Mouse (Mus musculus) 3T3-L1 (cell line): ENCODE measurements around the gene Abca16.

Experiments
- DNase-seq: peaks from one replicate; pipeline ENCODE4 v3.0.0-alpha.2; 2015; ENCODE audit warnings: low read depth, low spot score

Gene Abca16

DNA sequence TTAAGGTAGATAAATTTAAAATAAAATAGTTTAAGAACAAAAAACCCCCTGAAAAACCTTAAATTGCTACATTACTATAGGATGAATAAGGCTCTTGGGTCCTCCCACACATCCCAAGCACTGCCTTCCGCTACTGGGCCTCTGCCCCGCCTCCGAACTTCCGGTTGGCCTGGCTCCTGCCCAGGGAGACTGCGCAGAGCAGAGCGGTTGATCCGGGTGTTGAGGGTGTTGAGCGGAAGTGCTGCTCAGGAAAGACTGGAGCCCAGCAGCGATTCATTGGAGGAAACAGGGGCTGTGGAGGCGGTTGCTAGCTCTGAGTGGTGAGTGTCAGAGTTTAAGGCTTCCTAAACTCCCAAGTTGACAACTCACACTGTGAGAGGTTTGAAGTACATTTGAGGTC is at the start of gene Abca16:
TSS of gene Abca16 (plus strand) at position 201 of the 400 bp plus-strand sequence.
- DNase-seq, result no peak

DNA sequence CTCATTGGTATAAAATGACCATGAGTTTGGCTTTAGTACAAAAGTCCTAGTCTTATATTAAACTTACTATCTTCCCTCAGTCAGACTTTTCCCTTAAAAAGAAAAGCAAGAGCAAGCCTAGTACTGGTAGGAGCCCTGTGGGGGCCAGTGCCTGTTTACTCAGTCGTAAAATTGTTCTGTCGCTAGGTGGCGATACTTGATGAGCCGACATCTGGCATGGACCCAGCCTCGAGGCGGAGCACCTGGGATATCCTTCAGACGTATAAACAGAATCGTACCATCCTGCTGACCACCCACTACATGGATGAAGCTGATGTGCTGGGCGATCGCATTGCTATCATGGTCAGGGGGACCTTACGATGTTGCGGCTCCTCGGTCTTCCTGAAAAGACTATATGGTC is 48.3 kb upstream of the Abca16 start:
- DNase-seq, result peak; percentile 2

DNA sequence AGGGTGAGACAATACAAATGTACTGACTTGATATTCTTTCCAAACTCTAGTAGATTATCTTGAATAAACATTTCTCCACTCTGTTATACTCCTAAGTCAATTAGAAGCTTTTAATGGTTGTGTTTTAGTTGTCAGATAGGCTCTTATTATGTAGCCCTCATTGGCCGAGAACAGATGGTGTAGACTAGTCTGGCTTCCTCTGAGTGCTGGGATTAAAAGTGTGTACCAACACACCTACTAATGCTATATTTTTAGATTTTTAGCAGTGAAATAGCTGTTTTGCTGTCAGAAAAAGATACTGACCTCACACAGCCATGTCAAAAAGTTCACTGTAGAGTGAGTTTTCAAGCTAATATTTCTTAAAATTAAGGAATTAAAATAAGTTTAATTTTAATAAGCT is 2.9 kb downstream of the Abca16 start:
- DNase-seq, result no peak

DNA sequence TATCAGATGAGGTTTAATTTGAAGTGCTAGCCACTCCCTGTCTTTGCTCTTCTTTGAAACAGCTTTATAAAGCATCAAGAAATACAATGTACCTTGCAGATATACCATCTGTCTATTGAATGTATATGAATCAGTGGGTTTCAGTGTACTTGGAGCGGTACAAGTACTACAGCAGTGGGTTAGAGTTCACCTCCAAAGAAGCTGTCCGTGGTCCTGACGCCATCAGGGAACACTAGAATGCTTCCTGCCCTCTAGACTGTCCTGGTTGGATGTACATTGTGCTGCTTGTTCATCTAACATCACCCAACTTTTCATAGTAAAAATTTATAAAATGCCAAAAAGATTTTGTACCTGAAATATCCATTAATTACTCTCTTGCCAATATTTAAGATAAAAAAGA is 17.2 kb downstream of the Abca16 start:
- DNase-seq, result peak; percentile 15

DNA sequence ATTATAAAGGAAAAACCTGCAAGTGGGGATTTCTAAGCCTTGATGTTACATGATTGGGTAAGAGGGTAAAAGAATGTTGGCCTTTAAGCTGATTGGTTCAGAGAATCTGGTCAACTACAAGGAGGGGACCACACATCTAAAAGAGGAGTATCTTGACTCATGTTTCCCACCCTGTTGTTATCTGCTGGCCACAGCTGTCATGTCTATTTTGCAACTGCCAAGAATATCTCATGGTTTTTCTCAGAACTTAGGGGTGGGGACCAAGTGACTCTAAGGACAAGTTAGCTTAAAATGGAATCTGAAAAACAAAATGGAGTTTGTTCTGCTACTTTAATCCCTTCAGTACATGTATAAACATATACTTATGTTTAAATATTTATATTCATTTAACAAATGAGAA is 22.0 kb downstream of the Abca16 start:
- DNase-seq, result no peak

DNA sequence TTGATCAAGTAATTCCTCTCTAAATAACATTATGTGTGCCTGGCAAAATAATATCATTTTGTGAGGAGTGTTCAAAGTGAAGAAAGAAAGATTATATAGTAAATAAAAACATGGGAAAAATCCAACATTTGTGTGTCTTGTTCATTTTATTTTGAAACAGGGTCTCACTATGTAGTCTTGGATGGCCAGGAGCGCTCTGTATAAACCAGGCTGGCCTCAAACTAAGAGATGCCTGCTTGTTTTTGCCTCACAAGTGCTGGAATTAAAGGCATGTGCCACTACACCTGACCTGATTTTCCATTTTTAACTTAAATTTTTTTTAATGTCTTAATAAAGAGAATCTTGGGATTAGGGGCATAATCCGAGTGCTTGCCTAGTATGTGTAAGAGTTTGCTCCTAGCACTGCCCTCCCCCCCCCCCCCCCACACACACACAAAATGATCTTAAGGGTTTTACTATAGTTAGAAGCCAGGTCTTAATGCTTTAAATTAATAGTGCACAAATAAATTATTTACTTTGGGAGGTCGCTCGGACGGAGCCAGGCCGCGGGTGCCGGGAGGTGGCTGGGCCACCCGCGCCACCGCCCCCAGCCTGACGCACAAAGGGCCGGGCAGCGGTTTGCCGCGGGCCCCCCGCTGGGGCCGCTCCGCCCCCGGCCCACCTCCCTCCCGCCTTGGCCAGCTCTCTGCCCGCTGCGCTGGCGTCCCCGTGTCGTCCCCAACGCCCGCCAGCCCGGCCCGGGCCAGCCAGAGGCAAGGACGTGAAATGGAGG is 94.6 kb downstream of the Abca16 start:
- no peak for DNase-seq

DNA sequence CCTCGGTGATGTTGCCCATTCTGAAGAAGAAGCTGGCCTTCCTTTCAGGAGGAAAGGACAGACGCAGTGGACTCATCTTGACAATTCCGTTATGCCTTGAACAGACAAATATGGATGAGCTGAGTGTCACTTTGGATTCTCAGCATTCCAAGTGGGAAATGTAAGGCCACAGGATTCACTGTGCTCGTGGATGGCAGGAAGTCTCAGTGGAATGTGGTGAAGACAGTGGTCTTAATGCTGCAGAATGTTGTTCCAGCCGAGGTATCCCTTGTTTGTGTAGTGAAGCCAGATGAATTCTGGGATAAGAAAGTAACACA is 95.2 kb downstream of the Abca16 start:
- no peak for DNase-seq

DNA sequence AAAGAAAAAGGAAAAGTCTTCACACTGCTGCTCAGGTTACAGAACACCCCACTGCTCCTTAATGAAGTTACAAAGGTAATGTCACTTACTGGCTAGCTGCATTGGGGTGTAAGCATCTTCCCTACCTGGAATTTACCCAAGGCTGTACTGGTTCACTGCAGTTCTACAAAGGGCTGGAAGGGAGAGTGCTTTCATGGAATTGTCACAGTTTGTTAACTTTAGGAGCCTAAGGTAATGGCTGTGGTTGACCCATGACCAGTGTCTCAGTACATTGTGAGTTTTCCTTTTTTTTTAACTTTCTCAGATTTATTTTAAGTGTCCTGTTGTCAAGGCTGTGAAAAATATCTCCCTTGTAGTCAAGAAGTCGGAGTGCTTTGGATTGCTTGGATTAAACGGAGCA is 125.4 kb downstream of the Abca16 start:
- no peak for DNase-seq

DNA sequence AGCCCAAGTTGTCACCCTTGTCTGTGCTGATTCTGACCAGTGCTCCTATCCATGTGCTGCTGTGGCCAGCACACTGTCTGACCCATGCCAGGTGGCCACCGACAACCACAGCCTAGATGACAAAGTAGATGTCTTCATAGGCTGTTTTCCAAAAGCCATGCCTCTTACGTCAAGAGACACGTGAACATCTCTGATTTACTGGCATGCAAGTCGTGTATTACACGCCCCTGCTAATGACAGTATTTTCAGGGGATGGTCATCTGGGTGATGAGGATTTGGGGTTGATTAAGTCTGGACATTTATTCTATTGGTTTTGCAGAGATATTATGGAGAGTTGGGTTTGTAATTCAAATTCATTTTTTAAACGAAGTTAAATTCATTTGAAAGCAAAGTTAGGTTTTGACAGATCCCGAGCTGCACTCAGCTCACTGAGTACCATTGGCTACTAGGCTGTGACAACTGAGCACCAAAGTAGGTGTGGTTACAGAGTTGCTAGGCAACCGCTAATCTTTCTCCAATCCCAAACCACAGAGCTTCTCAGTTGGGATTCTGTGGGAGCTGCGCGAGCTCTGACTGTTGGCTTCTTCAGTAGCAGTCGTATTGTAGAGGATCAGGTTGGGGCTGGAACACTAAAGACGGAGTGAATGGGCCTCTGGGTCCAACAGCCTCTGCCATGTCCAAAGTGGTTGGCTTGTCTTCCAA is 143.2 kb downstream of the Abca16 start:
- no peak for DNase-seq

DNA sequence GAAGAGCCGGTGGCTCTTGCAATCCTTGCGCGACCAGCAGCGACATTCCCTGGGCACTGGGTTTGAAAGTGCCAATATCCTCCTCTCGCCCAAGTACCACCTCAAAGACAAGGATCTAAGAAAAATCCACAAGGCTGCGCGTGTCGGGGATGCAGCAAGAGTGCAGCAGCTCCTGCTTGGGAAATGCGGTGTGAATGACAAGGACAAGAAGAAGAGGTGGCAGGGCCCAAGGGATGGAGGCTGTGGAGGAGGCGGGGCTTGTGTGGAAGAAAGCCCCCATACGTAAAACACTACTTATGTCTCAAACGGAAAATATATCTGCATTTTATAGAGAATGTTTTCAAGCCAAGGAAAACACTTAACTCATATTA is 143.7 kb downstream of the Abca16 start:
- DNase-seq, result no peak

DNA sequence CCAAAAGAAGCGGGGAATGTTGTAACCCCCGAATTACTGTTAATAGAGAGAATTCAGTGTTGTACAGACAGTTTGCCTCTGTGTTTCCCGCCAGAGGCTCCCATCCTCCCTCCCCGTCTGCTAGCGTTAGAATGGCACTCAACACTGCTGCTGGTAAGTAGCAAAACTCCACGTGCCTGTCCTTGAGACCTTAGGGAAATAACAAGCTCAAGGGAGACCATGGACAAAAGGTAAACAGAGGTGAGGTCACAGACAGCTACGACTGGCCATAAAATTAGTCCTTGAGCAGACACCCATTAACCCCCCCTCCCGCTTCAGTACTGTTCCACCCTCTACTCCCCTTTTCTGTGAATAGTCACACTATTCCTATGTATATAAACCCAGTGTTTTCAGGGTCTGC is 157.9 kb downstream of the Abca16 start:
- no peak for DNase-seq

DNA sequence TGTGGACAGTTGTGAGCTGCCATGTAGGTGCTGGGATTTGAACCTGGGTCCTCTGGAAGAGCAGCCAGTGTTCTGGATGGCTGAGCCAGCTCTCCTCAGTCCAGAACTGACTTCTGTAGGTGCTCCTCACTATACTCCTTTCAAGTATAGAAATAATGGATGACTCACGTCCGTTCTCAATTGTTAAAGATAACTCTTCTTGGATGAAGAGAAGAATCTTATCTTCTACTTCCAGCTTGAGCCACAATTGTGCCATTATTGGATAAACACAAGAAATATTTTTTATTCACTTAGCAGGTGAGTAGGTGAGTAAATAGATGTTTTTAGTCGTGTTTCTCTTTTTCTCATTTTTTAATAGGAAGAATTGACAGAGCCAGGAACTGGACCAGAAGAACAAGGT is 167.1 kb downstream of the Abca16 start:
- DNase-seq, result no peak
